Mouse (Mus musculus) CH12.LX (cell line): ENCODE measurements around the gene Rabgap1l. TPM values are rescaled to one million over a fixed set of nuclear protein-coding genes. Genes with fewer than 3 reads are reported as not detected.

Experiments
- DNase-seq: peaks from one replicate; pipeline ENCODE4 v3.0.0-alpha.2; 2013; ENCODE audit errors: extremely low read depth
- H3K27ac ChIP-seq: 2 replicates; pipeline ENCODE4 v1.5.1; 2012; ENCODE audit warnings: low read depth, mild to moderate bottlenecking, control low read depth, moderate library complexity; ENCODE audit not compliant: insufficient read depth
- H3K27me3 ChIP-seq: replicated peaks from 2 replicates; pipeline ENCODE3; 2012; ENCODE audit warnings: inconsistent platforms
- H3K36me3 ChIP-seq, 2 experiments: replicated peaks in 1 of 2; 2 replicates each; pipeline versions ENCODE3 to v1.6.1; 2012; ENCODE audit warnings: inconsistent platforms in 1 of 2, low read length in 1 of 2, mild to moderate bottlenecking in 1 of 2, mixed read lengths in 1 of 2, moderate library complexity in 1 of 2; ENCODE audit not compliant: control insufficient read depth in 1 of 2, insufficient read depth in 1 of 2
- H3K4me1 ChIP-seq, 2 experiments: 2 replicates each; pipeline ENCODE4 v1.6.1; 2012; ENCODE audit warnings: inconsistent platforms in 1 of 2, moderate library complexity in 1 of 2; ENCODE audit not compliant: insufficient read depth in 2 of 2, control insufficient read depth in 1 of 2
- H3K4me2 ChIP-seq: 2 replicates; pipeline ENCODE4 v1.6.1; 2012; ENCODE audit warnings: low read depth, mild to moderate bottlenecking, control low read depth; ENCODE audit not compliant: poor library complexity, insufficient read depth, severe bottlenecking
- H3K4me3 ChIP-seq, 3 experiments: fragments of 150-350 bp in 1 of 3; sonication (generic) in 1 of 3; replicated peaks in 1 of 3; 2 replicates each; pipeline versions ENCODE3 to v1.5.1; 2011 to 2012; ENCODE audit warnings: low read depth in 2 of 3, low read length in 2 of 3, mild to moderate bottlenecking in 2 of 3, moderate library complexity in 2 of 3, control low read depth in 1 of 3, improper control_type of control experiment in 1 of 3, inconsistent platforms in 1 of 3, mixed read lengths in 1 of 3; ENCODE audit not compliant: poor library complexity in 1 of 3
- H3K79me2 ChIP-seq: replicated peaks from 2 replicates; pipeline ENCODE4 v1.6.1; 2012; ENCODE audit warnings: mild to moderate bottlenecking, moderate library complexity; ENCODE audit not compliant: control insufficient read depth, poor library complexity, insufficient read depth, severe bottlenecking; ENCODE audit errors: extremely low read depth
- H3K9ac ChIP-seq: 2 replicates; pipeline ENCODE4 v1.6.1; 2012; ENCODE audit warnings: low read depth, mild to moderate bottlenecking, control low read depth, moderate library complexity; ENCODE audit not compliant: insufficient read depth
- H3K9me3 ChIP-seq: replicated peaks from 2 replicates; pipeline ENCODE3; 2012; ENCODE audit warnings: low read length, inconsistent platforms, mixed read lengths
- BHLHE40 ChIP-seq: IDR thresholded peaks from 2 replicates; pipeline ENCODE4 v1.6.1; 2011; ENCODE audit warnings: mild to moderate bottlenecking, low read depth, low read length, improper control_type of control experiment
- CTCF ChIP-seq, 2 experiments: IDR thresholded peaks in 1 of 2; conservative IDR thresholded peaks in 1 of 2; 2 replicates each; pipeline ENCODE4 v1.5.1; 2011 to 2012; ENCODE audit warnings: low read depth in 2 of 2, low read length in 2 of 2, improper control_type of control experiment in 1 of 2, inconsistent platforms in 1 of 2, mild to moderate bottlenecking in 1 of 2, moderate library complexity in 1 of 2
- ELF1 ChIP-seq: IDR thresholded peaks from 2 replicates; pipeline ENCODE4 v1.6.1; 2014; ENCODE audit warnings: low read depth, mild to moderate bottlenecking, inconsistent platforms, low read length, improper control_type of control experiment
- EP300 ChIP-seq: IDR thresholded peaks from 2 replicates; pipeline ENCODE4 v1.6.1; 2011; ENCODE audit warnings: low read length, improper control_type of control experiment
- ETS1 ChIP-seq: conservative IDR thresholded peaks from 2 replicates; pipeline ENCODE4 v1.6.1; 2012; ENCODE audit warnings: low read depth, mild to moderate bottlenecking, inconsistent platforms, low read length, improper control_type of control experiment, moderate library complexity
- GABPA ChIP-seq: IDR thresholded peaks from 2 replicates; pipeline ENCODE4 v1.6.1; 2012; ENCODE audit warnings: low read depth, low read length, improper control_type of control experiment, inconsistent platforms; ENCODE audit not compliant: insufficient replicate concordance
- IRF4 ChIP-seq: IDR thresholded peaks from 2 replicates; pipeline ENCODE4 v1.6.1; 2014; ENCODE audit warnings: low read depth, mild to moderate bottlenecking, inconsistent platforms, low read length, improper control_type of control experiment
- JUN ChIP-seq: IDR thresholded peaks from 2 replicates; pipeline ENCODE4 v1.6.1; 2011; ENCODE audit warnings: low read depth, mild to moderate bottlenecking, low read length, improper control_type of control experiment, moderate library complexity; ENCODE audit not compliant: insufficient read depth
- JUND ChIP-seq: conservative IDR thresholded peaks from 2 replicates; pipeline ENCODE4 v1.6.1; 2011; ENCODE audit warnings: low read depth, low read length, improper control_type of control experiment
- KAT2A ChIP-seq: IDR thresholded peaks from 2 replicates; pipeline ENCODE4 v1.6.1; 2012; ENCODE audit warnings: low read length, improper control_type of control experiment, inconsistent platforms; ENCODE audit not compliant: insufficient replicate concordance
- MAX ChIP-seq: IDR thresholded peaks from 2 replicates; pipeline ENCODE4 v1.6.1; 2011; ENCODE audit warnings: low read length, improper control_type of control experiment
- MAZ ChIP-seq: IDR thresholded peaks from 2 replicates; pipeline ENCODE4 v1.6.1; 2012; ENCODE audit warnings: low read depth, mild to moderate bottlenecking, inconsistent platforms, low read length, improper control_type of control experiment, moderate library complexity
- MEF2A ChIP-seq: IDR thresholded peaks from 2 replicates; pipeline ENCODE4 v1.6.1; 2014; ENCODE audit warnings: low read depth, mild to moderate bottlenecking, inconsistent platforms, low read length, improper control_type of control experiment, borderline replicate concordance
- MXI1 ChIP-seq: IDR thresholded peaks from 2 replicates; pipeline ENCODE4 v1.6.1; 2011; ENCODE audit warnings: mild to moderate bottlenecking, low read depth, low read length, improper control_type of control experiment
- MYC ChIP-seq: IDR thresholded peaks from 2 replicates; pipeline ENCODE4 v1.6.1; 2011; ENCODE audit warnings: low read depth, mild to moderate bottlenecking, improper control_type of control experiment, low read length
- NELFE ChIP-seq: IDR thresholded peaks from 2 replicates; pipeline ENCODE4 v1.6.1; 2011; ENCODE audit warnings: low read depth, low read length, improper control_type of control experiment
- NRF1 ChIP-seq: IDR thresholded peaks from 2 replicates; pipeline ENCODE4 v1.6.1; 2014; ENCODE audit warnings: low read depth, mild to moderate bottlenecking, inconsistent platforms, low read length, improper control_type of control experiment, moderate library complexity
- POLR2A ChIP-seq: IDR thresholded peaks from 2 replicates; pipeline ENCODE4 v1.6.1; 2011; ENCODE audit warnings: low read depth, mild to moderate bottlenecking, improper control_type of control experiment, low read length
- POLR2AphosphoS2 ChIP-seq: IDR thresholded peaks from 2 replicates; pipeline ENCODE4 v1.6.1; 2011; ENCODE audit warnings: low read depth, low read length, improper control_type of control experiment
- RAD21 ChIP-seq: IDR thresholded peaks from 2 replicates; pipeline ENCODE4 v1.6.1; 2011; ENCODE audit warnings: low read depth, mild to moderate bottlenecking, low read length, improper control_type of control experiment, moderate library complexity
- SIN3A ChIP-seq: IDR thresholded peaks from 2 replicates; pipeline ENCODE4 v1.6.1; 2012; ENCODE audit warnings: low read length, improper control_type of control experiment, inconsistent platforms
- TBP ChIP-seq: conservative IDR thresholded peaks from 2 replicates; pipeline ENCODE4 v1.6.1; 2011; ENCODE audit warnings: low read depth, low read length, improper control_type of control experiment
- TCF12 ChIP-seq: IDR thresholded peaks from 2 replicates; pipeline ENCODE4 v1.6.1; 2014; ENCODE audit warnings: low read depth, mild to moderate bottlenecking, inconsistent platforms, low read length, improper control_type of control experiment
- UBTF ChIP-seq: IDR thresholded peaks from 2 replicates; pipeline ENCODE4 v1.6.1; 2012; ENCODE audit warnings: low read depth, mild to moderate bottlenecking, inconsistent platforms, low read length, improper control_type of control experiment, moderate library complexity
- ZC3H11A ChIP-seq: IDR thresholded peaks from 2 replicates; pipeline ENCODE4 v1.6.1; 2012; ENCODE audit warnings: low read depth, mild to moderate bottlenecking, inconsistent platforms, low read length, improper control_type of control experiment
- ZKSCAN1 ChIP-seq: IDR thresholded peaks from 2 replicates; pipeline ENCODE4 v1.6.1; 2012; ENCODE audit warnings: low read depth, inconsistent platforms, low read length, improper control_type of control experiment, borderline replicate concordance
- ZMIZ1 ChIP-seq: IDR thresholded peaks from 2 replicates; pipeline ENCODE4 v1.6.1; 2012; ENCODE audit warnings: low read depth, mild to moderate bottlenecking, inconsistent platforms, low read length, improper control_type of control experiment
- ZNF384 ChIP-seq: IDR thresholded peaks from 2 replicates; pipeline ENCODE4 v1.6.1; 2012; ENCODE audit warnings: low read depth, low read length, improper control_type of control experiment, inconsistent platforms
- dilution Hi-C: fragments of 300-500 bp; cut with MboI; formaldehyde crosslinking; loops from 2 replicates; pipeline ENCODE4 v1.14.3; 2020; ENCODE audit warnings: low sequenced_read_pairs; ENCODE audit not compliant: extremely low pct_unique_long_range_greater_than_20kb, extremely low pct_ligation_motif_present
- in situ Hi-C: fragments of 300-500 bp; cut with MboI; formaldehyde crosslinking; loops from 3 replicates; pipeline ENCODE4 v1.14.3; 2019; ENCODE audit warnings: low sequenced_read_pairs, low pct_ligation_motif_present, low pct_unique_long_range_greater_than_20kb, mixed read lengths
- polyA plus RNA-seq: library from polyadenylated mRNA; unstranded; fragments of >175 nt; gene quantifications from 2 replicates; pipeline ENCODE4 v1.2.1, GENCODE M21; 2012; ENCODE audit warnings: low read depth; ENCODE audit not compliant: insufficient read length
- total RNA-seq, 2 experiments: library from RNA; depleted of rRNA; stranded (reverse); fragments of 300-350 nt in 1 of 2; fragments of >200 nt in 1 of 2; gene quantifications; 2 replicates each; pipeline ENCODE4 v1.2.3; 2012 to 2014

Rabgap1l gene
- total and polyA plus RNA-seq, 3 experiments: 84.0 to 109 (median 85.6) TPM

DNA sequence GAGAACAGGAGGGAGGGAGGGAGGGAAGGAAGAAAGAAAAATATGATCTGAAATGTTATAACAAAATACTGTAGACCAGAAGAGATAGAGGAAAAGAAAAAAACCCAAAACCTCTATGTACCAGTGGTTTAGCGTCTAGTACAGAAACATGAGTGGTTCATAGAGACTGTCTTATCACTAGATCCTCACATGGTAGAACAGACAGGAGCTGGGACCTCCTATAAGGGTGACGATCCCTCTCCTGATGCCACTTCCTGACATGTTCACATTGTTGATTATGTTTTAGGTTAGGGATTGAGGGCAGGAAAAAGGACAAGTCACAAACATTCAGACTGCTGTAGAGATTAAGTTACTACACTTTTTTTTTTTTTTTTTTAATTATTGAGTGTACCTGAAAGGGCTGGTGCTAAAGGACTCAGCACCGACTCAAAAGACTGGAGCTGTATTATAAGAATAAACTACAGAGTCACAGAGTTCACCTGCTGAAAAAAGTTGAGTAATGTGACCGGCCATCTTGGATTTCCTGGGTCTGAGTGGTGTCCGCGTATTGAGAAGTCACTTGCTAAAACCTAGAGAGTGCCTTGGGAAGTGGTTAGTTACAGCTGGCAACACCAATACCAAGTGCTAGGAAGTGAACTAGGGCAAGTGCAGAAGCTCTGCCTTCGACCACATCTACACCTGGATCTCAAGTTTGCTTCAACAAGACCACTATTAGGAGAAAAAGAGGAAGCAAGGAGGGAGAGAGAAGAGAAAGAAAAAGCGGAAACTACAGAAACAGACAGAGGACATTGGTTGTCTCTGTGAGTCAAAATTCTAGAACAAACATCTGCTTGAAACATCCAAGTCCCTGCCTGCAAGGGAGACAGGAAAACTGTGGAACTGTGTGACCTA is 37.8 kb upstream of the Rabgap1l start:
- dilution Hi-C loops: no loop called here
- DNase-seq: peak; percentile 91
- TF ChIP-seq ZNF384 (peak; percentile 47), JUND (no peak), POLR2A (peak; percentile 43; the same call in 1 of the 2 replicates), JUN (no peak; the same call in 1 of the 2 replicates), POLR2AphosphoS2 (no peak), UBTF (no peak), ETS1 (peak; percentile 68), BHLHE40 (peak; percentile 64), MYC (peak; percentile 60), KAT2A (no peak), NRF1 (no peak), CTCF (conservative IDR thresholded peaks at IDR 0.05 in 1 of 2, IDR thresholded peaks at IDR 0.05 in 1 of 2; ENCODE audit: low read depth in 2 of 2, low read length in 2 of 2) (no peak), TBP (0 out of 2 replicates have a peak, but pooled peaks have one; percentile 65), ELF1 (peak; percentile 51; the same call in 1 of the 2 replicates), ZMIZ1 (no peak), MAX (no peak), MAZ (no peak), SIN3A (no peak), NELFE (no peak), EP300 (peak; percentile 79), TCF12 (peak; percentile 71; the same call in 1 of the 2 replicates), ZC3H11A (no peak), GABPA (no peak), RAD21 (no peak), MXI1 (no peak), ZKSCAN1 (no peak), MEF2A (no peak), IRF4 (0 out of 2 replicates have a peak, but pooled peaks have one; percentile 41)

More for the DNA sequence above, 37.8 kb upstream of the Rabgap1l start:
- H3K79me2 ChIP-seq: no peaks in the 10 kb centered on the region
- peak overlapping the region; percentile 77 for H3K27ac ChIP-seq
- peak overlapping the region; percentile 55 for H3K4me2 ChIP-seq
- in situ Hi-C loops: loop anchor here (5.0 kb wide), 1 partner anchor 34 kb away; no protein-coding TSS in a partner anchor
- peaks cover 0 to 40% of the 10 kb centered on the region in 2 experiments; a peak in 2 of 4 replicates for H3K4me1 ChIP-seq
- 0 out of 2 replicates have a peak overlapping the region, but pooled peaks have one; percentile 2 for H3K9ac ChIP-seq
- no peaks in the 10 kb centered on the region for H3K9me3 ChIP-seq
- no peaks in the 10 kb centered on the region for H3K36me3 ChIP-seq
- H3K27me3 ChIP-seq: no peaks in the 10 kb centered on the region
- H3K4me3 ChIP-seq: peak overlapping the region in 2 of 3 experiments; percentile 8 to 25
